ENCODE assay signal across 16 mouse cellular contexts in genomic region chr12:25037681-25038472, GRCm38 (mm10).
"Had no signal": no experiment of that assay in that cellular context is flagged by ENCODE, and none has a peak within 500 bp of the region (broad histone marks: within the 10 kb centered on the region; RNA-seq: fewer than 3 reads in every experiment).

No protein-coding gene starts in this region.

- H3K27me3 ChIP-seq: liver, embryonic 12.5 days; midbrain, embryonic 12.5 days; neural tube, embryonic 13.5 days; neural tube, embryonic 15.5 days had no signal

- H3K9me3 ChIP-seq: liver, embryonic 12.5 days; midbrain, embryonic 10.5 days; midbrain, embryonic 12.5 days; neural tube, embryonic 13.5 days; neural tube, embryonic 15.5 days had no signal

- H3K4me2 ChIP-seq: liver, embryonic 12.5 days; midbrain, embryonic 12.5 days; neural tube, embryonic 13.5 days; neural tube, embryonic 15.5 days had no signal

- DNase-seq: lung, postnatal 4 days; midbrain, embryonic 14.5 days; right cerebral cortex, postnatal 25 days; right cerebral cortex, postnatal 4 days; spleen, adult 18-20 months; thymus, adult 18-20 months; thymus, postnatal 14 days; thymus, postnatal 36 days had no signal

- H3K27ac ChIP-seq: liver, embryonic 12.5 days; liver, embryonic 14.5 days; midbrain, embryonic 10.5 days; midbrain, embryonic 12.5 days; neural tube, embryonic 13.5 days; neural tube, embryonic 15.5 days had no signal

- H3K4me3 ChIP-seq: liver, embryonic 12.5 days; midbrain, embryonic 10.5 days; midbrain, embryonic 12.5 days; myocyte; neural tube, embryonic 13.5 days; neural tube, embryonic 15.5 days had no signal

- H3K9ac ChIP-seq: liver, embryonic 12.5 days; liver, embryonic 14.5 days; midbrain, embryonic 12.5 days; neural tube, embryonic 13.5 days; neural tube, embryonic 15.5 days had no signal

- ATAC-seq: liver, embryonic 12.5 days; midbrain, embryonic 16.5 days had no signal

- H3K4me1 ChIP-seq: liver, embryonic 12.5 days had no signal
